Mouse (Mus musculus) liver, embryonic 16.5 days (tissue): ENCODE results near the gene Acvr1. TPM values are rescaled to one million over a fixed set of nuclear protein-coding genes. Genes with fewer than 3 reads are reported as not detected.

ENCODE experiments used
- ATAC-seq: fragments of 200-750 bp; cut with Nextera tagmentation; 2 replicates; pipeline ENCODE4 v1.8.0; 2017; ENCODE audit warnings: low read depth, mild to moderate bottlenecking, moderate number of reproducible peaks, moderate library complexity
- H3K27ac ChIP-seq: fragments of 300-500 bp; sonication (generic); 2 replicates; pipeline ENCODE4 v1.5.1; 2014; ENCODE audit warnings: mild to moderate bottlenecking, low read length
- H3K27me3 ChIP-seq: fragments of 300-500 bp; sonication (generic); 2 replicates; pipeline ENCODE4 v1.6.1; 2014; ENCODE audit warnings: low read depth, low read length, mixed read lengths; ENCODE audit not compliant: control insufficient read depth, insufficient read depth
- H3K36me3 ChIP-seq: fragments of 300-500 bp; sonication (generic); 2 replicates; pipeline ENCODE4 v1.6.1; 2014; ENCODE audit warnings: mild to moderate bottlenecking; ENCODE audit not compliant: control insufficient read depth, insufficient read depth
- H3K4me1 ChIP-seq: fragments of 300-500 bp; sonication (generic); 2 replicates; pipeline ENCODE4 v1.6.1; 2014; ENCODE audit warnings: low read depth, low read length, mixed read lengths; ENCODE audit not compliant: control insufficient read depth
- H3K4me2 ChIP-seq: fragments of 300-500 bp; sonication (generic); 2 replicates; pipeline ENCODE4 v1.6.1; 2014; ENCODE audit warnings: low read depth, low read length, mixed read lengths
- H3K4me3 ChIP-seq: fragments of 300-500 bp; sonication (generic); 2 replicates; pipeline ENCODE4 v1.5.1; 2014; ENCODE audit warnings: low read depth, mild to moderate bottlenecking, low read length
- H3K9ac ChIP-seq: fragments of 300-500 bp; sonication (generic); 2 replicates; pipeline ENCODE4 v1.6.1; 2014; ENCODE audit warnings: low read depth, low read length
- H3K9me3 ChIP-seq: fragments of 300-500 bp; sonication (generic); replicated peaks from 2 replicates; pipeline ENCODE4 v1.6.1; 2016; ENCODE audit warnings: low read length; ENCODE audit not compliant: control insufficient read depth
- WGBS: fragments of 180-500 bp; shearing (Covaris S2); extraction: QIAGEN DNeasy Blood & Tissue Kit; methylation state at CpG from one replicate; pipeline ENCODE4 v1.1.7; 2014; ENCODE audit not compliant: insufficient replicate concordance; 5-methylcytosine and 5-hydroxymethylcytosine counted together
- polyA plus RNA-seq: library from polyadenylated mRNA; unstranded; fragments of >200 nt; fragmentation: Nextera tagmentation; extraction: Ambion mirVana; gene quantifications from 2 replicates; pipeline ENCODE4 v1.2.1, GENCODE M21; 2015

Acvr1 gene
- polyA plus RNA-seq, 1 experiment from 2014 or later, result 2.0 TPM

- Histone ChIP-seq H3K27me3 (no peaks in the 10 kb centered on the region), H3K4me1 (no peaks in the 10 kb centered on the region), H3K36me3 (no peaks in the 10 kb centered on the region), H3K4me2 (no peak overlapping the region), H3K9ac (no peak overlapping the region), H3K27ac (no peak overlapping the region), H3K4me3 (no peak overlapping the region), H3K9me3 (no peaks in the 10 kb centered on the region)
- 63% methylated on average over 2 of the region's 2 CpGs for WGBS
- no peak for ATAC-seq
These were observed 133.6 kb downstream of the Acvr1 start for GRCm38 (mm10) chr2:58433317-58433716.

DNA sequence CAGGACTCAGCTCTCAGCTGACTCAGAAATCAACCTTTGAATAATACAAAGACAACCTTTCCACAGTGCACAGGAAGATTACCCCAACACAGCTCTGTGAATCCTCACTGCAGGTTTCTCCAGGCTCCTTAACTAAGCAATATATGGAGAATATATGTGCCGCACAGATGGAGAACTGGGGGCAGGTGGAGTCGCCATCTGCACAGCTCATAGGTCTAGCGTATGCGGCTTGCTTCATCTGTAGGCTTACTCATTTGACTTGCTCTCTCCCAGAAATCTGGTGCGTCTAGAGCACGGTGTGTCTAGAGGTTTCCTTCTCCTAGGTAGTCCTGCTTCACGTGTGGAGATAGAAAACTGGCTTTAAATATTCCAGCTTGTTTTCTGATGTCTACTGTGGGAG is 134.7 kb downstream of the Acvr1 start:
- Histone ChIP-seq H3K9ac (no peak overlapping the region), H3K27me3 (no peaks in the 10 kb centered on the region), H3K9me3 (no peaks in the 10 kb centered on the region), H3K27ac (no peak overlapping the region), H3K4me1 (no peaks in the 10 kb centered on the region), H3K4me3 (no peak overlapping the region), H3K36me3 (no peaks in the 10 kb centered on the region), H3K4me2 (no peak overlapping the region)
- ATAC-seq, result no peak
- 78% methylated on average over 7 of the region's 7 CpGs for WGBS

DNA sequence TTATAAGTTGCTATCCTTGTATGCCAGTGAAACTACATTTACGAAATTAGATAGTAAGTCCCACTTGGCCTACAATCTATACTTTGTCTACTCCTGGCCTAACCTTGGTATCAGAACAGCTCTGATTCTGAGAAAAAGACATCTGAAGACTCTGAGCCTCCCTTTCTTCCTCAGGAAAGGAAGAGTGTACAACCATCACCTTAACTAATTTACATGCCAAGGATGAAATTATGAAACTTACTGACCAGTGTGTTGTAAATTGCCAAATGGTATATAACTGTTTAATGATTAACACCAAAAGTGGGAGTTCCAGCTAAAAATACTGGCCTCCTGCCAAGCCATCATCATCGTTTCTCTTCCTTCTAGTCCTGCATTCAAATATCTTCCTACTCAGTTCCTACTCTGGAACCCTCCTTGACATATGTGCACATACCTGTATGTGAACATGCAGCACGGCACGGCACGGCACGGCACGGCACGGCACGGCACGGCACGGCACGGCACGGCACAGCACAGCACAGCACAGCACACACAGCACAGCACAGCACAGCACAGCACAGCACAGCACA is 141.4 kb downstream of the Acvr1 start:
- Histone ChIP-seq H3K4me3 (no peak overlapping the region), H3K4me2 (no peak overlapping the region), H3K27ac (no peak overlapping the region), H3K36me3 (no peaks in the 10 kb centered on the region), H3K4me1 (no peaks in the 10 kb centered on the region), H3K9me3 (no peaks in the 10 kb centered on the region), H3K9ac (no peak overlapping the region), H3K27me3 (no peaks in the 10 kb centered on the region)
- ATAC-seq, result no peak
- WGBS, result 88% methylated on average over 13 of the region's 13 CpGs

GRCm38 (mm10) chr2:58423319-58423718 is 143.6 kb downstream of the Acvr1 start:
- Histone ChIP-seq H3K36me3 (no peaks in the 10 kb centered on the region), H3K9me3 (no peaks in the 10 kb centered on the region), H3K9ac (no peak overlapping the region), H3K4me1 (no peaks in the 10 kb centered on the region), H3K27me3 (no peaks in the 10 kb centered on the region), H3K4me3 (no peak overlapping the region), H3K4me2 (no peak overlapping the region), H3K27ac (no peak overlapping the region)
- WGBS, result 28% methylated on average over 5 of the region's 5 CpGs
- no peak for ATAC-seq

DNA sequence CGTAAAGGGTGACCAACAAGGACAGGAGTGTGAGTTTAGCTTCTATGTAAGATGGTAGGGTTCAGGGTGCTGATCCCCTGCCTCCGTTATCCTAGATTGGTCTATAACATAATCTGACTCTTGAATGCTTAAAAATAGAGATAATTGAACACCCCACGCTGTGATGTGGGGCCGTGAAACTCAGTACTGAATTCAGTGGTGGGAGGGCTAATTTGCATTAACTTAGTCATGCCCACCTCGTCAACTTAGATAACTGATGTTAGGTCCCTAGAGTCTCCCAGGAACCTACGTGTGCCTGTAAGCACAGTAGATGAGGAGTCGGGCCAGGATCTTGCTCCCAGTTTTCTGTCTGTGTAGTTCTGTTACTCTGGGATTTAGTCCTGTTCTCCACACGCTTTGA is 147.4 kb downstream of the Acvr1 start:
- Histone ChIP-seq H3K4me1 (no peaks in the 10 kb centered on the region), H3K4me3 (no peak overlapping the region), H3K9me3 (no peaks in the 10 kb centered on the region), H3K9ac (no peak overlapping the region), H3K27me3 (no peaks in the 10 kb centered on the region), H3K27ac (no peak overlapping the region), H3K36me3 (no peaks in the 10 kb centered on the region), H3K4me2 (no peak overlapping the region)
- 65% methylated on average over 8 of the region's 8 CpGs for WGBS
- no peak for ATAC-seq

DNA sequence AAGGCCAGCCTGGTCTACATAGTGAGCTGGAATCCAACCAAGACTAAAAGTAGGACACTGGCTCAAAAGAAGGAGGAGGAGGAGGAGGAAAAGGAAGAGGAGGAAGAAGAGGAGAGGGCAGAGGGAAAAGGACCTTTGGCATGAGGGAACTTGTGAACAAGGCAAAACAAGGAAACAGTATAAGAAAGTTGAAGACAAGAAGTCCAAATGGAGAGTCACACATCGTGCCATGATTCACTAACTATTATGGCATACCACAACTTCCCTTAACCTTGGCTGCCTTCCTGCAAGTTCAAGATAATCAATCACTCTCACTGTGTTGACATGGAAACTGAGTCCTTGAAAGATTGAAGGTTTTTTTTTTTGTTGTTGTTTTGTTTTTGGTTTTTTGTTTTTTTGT is 148.8 kb downstream of the Acvr1 start:
- H3K9ac ChIP-seq, result no peak overlapping the region
- no peak overlapping the region for H3K4me2 ChIP-seq
- no peaks in the 10 kb centered on the region for H3K4me1 ChIP-seq
- no peaks in the 10 kb centered on the region for H3K27me3 ChIP-seq
- no peak for ATAC-seq
- no peak overlapping the region for H3K4me3 ChIP-seq
- H3K36me3 ChIP-seq, result no peaks in the 10 kb centered on the region
- WGBS, result 7% methylated on average over 1 of the region's 1 CpGs
- no peaks in the 10 kb centered on the region for H3K9me3 ChIP-seq
- no peak overlapping the region for H3K27ac ChIP-seq

- Histone ChIP-seq H3K4me3 (no peak overlapping the region), H3K4me2 (no peak overlapping the region), H3K36me3 (no peaks in the 10 kb centered on the region), H3K27me3 (no peaks in the 10 kb centered on the region), H3K9ac (no peak overlapping the region), H3K27ac (no peak overlapping the region), H3K4me1 (no peaks in the 10 kb centered on the region), H3K9me3 (no peaks in the 10 kb centered on the region)
- WGBS, result 62% methylated on average over 9 of the region's 9 CpGs
- no peak for ATAC-seq
These were observed 149.3 kb downstream of the Acvr1 start for GRCm38 (mm10) chr2:58417684-58418083.

- no peaks in the 10 kb centered on the region for H3K36me3 ChIP-seq
- no peak overlapping the region for H3K27ac ChIP-seq
- H3K27me3 ChIP-seq, result no peaks in the 10 kb centered on the region
- H3K4me2 ChIP-seq, result no peak overlapping the region
- no peak overlapping the region for H3K9ac ChIP-seq
- no peaks in the 10 kb centered on the region for H3K9me3 ChIP-seq
- no peaks in the 10 kb centered on the region for H3K4me1 ChIP-seq
- H3K4me3 ChIP-seq, result no peak overlapping the region
- no peak for ATAC-seq
These were observed 151.9 kb downstream of the Acvr1 start for GRCm38 (mm10) chr2:58415037-58415436.

GRCm38 (mm10) chr2:58408926-58409634 is 157.9 kb downstream of the Acvr1 start:
- no peaks in the 10 kb centered on the region for H3K9me3 ChIP-seq
- H3K4me2 ChIP-seq, result no peak overlapping the region
- no peak overlapping the region for H3K9ac ChIP-seq
- H3K27me3 ChIP-seq, result no peaks in the 10 kb centered on the region
- H3K36me3 ChIP-seq, result no peaks in the 10 kb centered on the region
- no peak overlapping the region for H3K4me3 ChIP-seq
- no peak for ATAC-seq
- H3K27ac ChIP-seq, result no peak overlapping the region
- H3K4me1 ChIP-seq, result no peaks in the 10 kb centered on the region
- WGBS, result 68% methylated on average over 5 of the region's 5 CpGs
